In the genomic region with DNA sequence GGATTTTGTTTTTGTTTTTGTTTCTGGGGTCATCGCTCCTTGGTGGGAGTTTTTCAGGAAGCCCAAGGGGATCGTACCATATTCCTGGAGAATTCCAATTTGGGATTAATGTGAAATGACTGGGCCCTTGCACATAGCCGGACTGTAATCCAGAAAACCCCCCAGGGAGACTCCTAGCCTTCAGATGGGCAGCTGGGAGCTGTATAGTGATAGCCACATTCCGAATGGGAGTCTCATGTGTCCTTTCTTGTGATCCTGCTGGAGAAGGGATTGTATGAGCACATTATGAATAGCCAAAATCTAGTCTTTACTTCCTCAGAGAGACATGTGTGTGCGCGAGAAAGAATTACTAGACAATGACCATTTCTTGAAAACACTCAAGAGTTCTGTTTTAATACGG, we compare ENCODE assay signal across 9 mouse cellular contexts. TPM values are rescaled to one million over a fixed set of nuclear protein-coding genes. Genes with fewer than 3 reads are reported as not detected.
DNase-seq lines count a peak whose midpoint lies in the region; ATAC-seq and TF ChIP-seq lines count a peak whose summit lies in the region.
"Had no signal": no experiment of that assay in that cellular context is flagged by ENCODE, and none has a peak within 500 bp of the region (broad histone marks: within the 10 kb centered on the region; RNA-seq: fewer than 3 reads in every experiment).

No protein-coding gene starts in this region.

- H3K4me1 ChIP-seq in forebrain, embryonic 14.5 days (ENCODE audit: control insufficient read depth, insufficient read depth, low read length): peaks cover 16% of the 10 kb centered on the region
- H3K4me1 ChIP-seq in intestine, embryonic 15.5 days (replicated peaks): peaks cover 8% of the 10 kb centered on the region; the same call in 1 of the 2 replicates
- H3K4me1 ChIP-seq in neural tube, embryonic 12.5 days: peaks cover 22% of the 10 kb centered on the region

- no peaks in the 10 kb centered on the region for H3K27me3 ChIP-seq in forebrain, embryonic 14.5 days (replicated peaks; ENCODE audit: control insufficient read depth, insufficient read depth, low read length)
- no peaks in the 10 kb centered on the region; the same call in 1 of the 2 replicates for H3K27me3 ChIP-seq in intestine, embryonic 15.5 days (replicated peaks)
- no peaks in the 10 kb centered on the region for H3K27me3 ChIP-seq in neural tube, embryonic 12.5 days (replicated peaks)

- H3K27ac ChIP-seq in layer of hippocampus, adult 2 months: peak overlapping the region; percentile 96
- H3K27ac ChIP-seq in forebrain, embryonic 14.5 days (ENCODE audit: low read depth, low read length): no peak overlapping the region
- H3K27ac ChIP-seq in intestine, embryonic 15.5 days: no peak overlapping the region
- H3K27ac ChIP-seq in neural tube, embryonic 12.5 days: no peak overlapping the region

- WGBS in forebrain, embryonic 14.5 days: 54% methylated on average over 7 of the region's 7 CpGs
- 62% methylated on average over 7 of the region's 7 CpGs for WGBS in intestine, embryonic 15.5 days
- 60% methylated on average over 7 of the region's 7 CpGs for whole genome bisulfite sequencing in neural tube, embryonic 12.5 days

- DNase-seq in layer of hippocampus, adult 2 months (ENCODE audit: low spot score in 2 of 2): no peak
- DNase-seq in layer of hippocampus, postnatal 25 days (ENCODE audit: extremely low spot score in 1 of 2, low spot score in 1 of 2): no peak
- DNase-seq in forebrain, embryonic 14.5 days (ENCODE audit: low spot score): no peak
- no peak for DNase-seq in cerebellum, adult 11 months
- no peak for DNase-seq in MN1 (ENCODE audit: low spot score)
- DNase-seq in adrenal gland, adult 8-10 months: no peak

- H3K36me3 ChIP-seq in forebrain, embryonic 14.5 days (ENCODE audit: control insufficient read depth, insufficient read depth, low read length): 0 out of 2 replicates have a peak, but pooled peaks cover 7% of the 10 kb centered on the region
- H3K36me3 ChIP-seq in intestine, embryonic 15.5 days: no peaks in the 10 kb centered on the region
- H3K36me3 ChIP-seq in neural tube, embryonic 12.5 days: 0 out of 2 replicates have a peak, but pooled peaks cover 6% of the 10 kb centered on the region

- no peaks in the 10 kb centered on the region for H3K9me3 ChIP-seq in forebrain, embryonic 14.5 days (replicated peaks; ENCODE audit: control insufficient read depth, low read length)
- H3K9me3 ChIP-seq in intestine, embryonic 15.5 days: no peaks in the 10 kb centered on the region
- no peaks in the 10 kb centered on the region for H3K9me3 ChIP-seq in neural tube, embryonic 12.5 days
- H3K9me3 ChIP-seq: megakaryocyte, embryonic 14.5 days had no signal

- H3K4me3 ChIP-seq in layer of hippocampus, adult 2 months: peak overlapping the region; percentile 93
- peak overlapping the region; percentile 86 for H3K4me3 ChIP-seq in forebrain, embryonic 14.5 days (ENCODE audit: low read depth, low read length)
- H3K4me3 ChIP-seq in intestine, embryonic 15.5 days (replicated peaks): peak overlapping the region; percentile 94
- H3K4me3 ChIP-seq in neural tube, embryonic 12.5 days: peak overlapping the region; percentile 92

- ATAC-seq in forebrain, embryonic 14.5 days: no peak
- ATAC-seq in intestine, embryonic 15.5 days: no peak
- ATAC-seq in neural tube, embryonic 12.5 days (ENCODE audit: low FRiP score, low read depth): no peak

- peak overlapping the region; percentile 99 for H3K9ac ChIP-seq in forebrain, embryonic 14.5 days (ENCODE audit: low read length)
- H3K9ac ChIP-seq in intestine, embryonic 15.5 days: peak overlapping the region; percentile 94; the same call in 1 of the 2 replicates
- H3K9ac ChIP-seq in neural tube, embryonic 12.5 days: peak overlapping the region; percentile 97

- H3K4me2 ChIP-seq in forebrain, embryonic 14.5 days (ENCODE audit: low read length): peak overlapping the region; percentile 87
- peak overlapping the region; percentile 55 for H3K4me2 ChIP-seq in intestine, embryonic 15.5 days (replicated peaks)
- H3K4me2 ChIP-seq in neural tube, embryonic 12.5 days (replicated peaks): peak overlapping the region; percentile 83

- no peak for TF ChIP-seq CTCF in layer of hippocampus, adult 2 months (conservative IDR thresholded peaks at IDR 0.05)

RNA-seq across cellular contexts. Expression of a gene that starts 1.9 kb away (rescaled TPM):
- total RNA-seq in layer of hippocampus, adult 2 months (2021): 100 to 1,000 TPM; 304 to 306 TPM
- total RNA-seq in layer of hippocampus, postnatal 25 days (2021): 100 to 1,000 TPM; 282 to 283 TPM
- 133 and 181 TPM in 2 replicates for polyA plus RNA-seq in forebrain, embryonic 14.5 days (2014; fragmentation: Nextera tagmentation; extraction: Ambion mirVana)
- polyA plus RNA-seq in intestine, embryonic 15.5 days (2015; fragmentation: Nextera tagmentation; extraction: Ambion mirVana): 70.9 and 95.9 TPM in 2 replicates
- 123 and 139 TPM in 2 replicates for polyA plus RNA-seq in neural tube, embryonic 12.5 days (2016; fragmentation: Nextera tagmentation; extraction: Ambion mirVana)
- total RNA-seq in adrenal gland, adult 8-10 months (2022): 100 to 1,000 TPM in 2 of 4 experiments, 10 to 100 TPM in 2; 86.9 to 123 (median 107) TPM

RNA-seq across cellular contexts. Expression of a gene that starts 28.6 kb away (rescaled TPM):
- 100 to 1,000 TPM; 121 to 126 TPM for total RNA-seq in layer of hippocampus, adult 2 months (2021)
- 100 to 1,000 TPM; 136 to 144 TPM for total RNA-seq in layer of hippocampus, postnatal 25 days (2021)
- polyA plus RNA-seq in forebrain, embryonic 14.5 days (2014; fragmentation: Nextera tagmentation; extraction: Ambion mirVana): 212 and 221 TPM in 2 replicates
- 155 and 165 TPM in 2 replicates for polyA plus RNA-seq in intestine, embryonic 15.5 days (2015; fragmentation: Nextera tagmentation; extraction: Ambion mirVana)
- polyA plus RNA-seq in neural tube, embryonic 12.5 days (2016; fragmentation: Nextera tagmentation; extraction: Ambion mirVana): 169 and 174 TPM in 2 replicates
- 10 to 100 TPM; 72.6 to 91.7 (median 76.8) TPM for total RNA-seq in adrenal gland, adult 8-10 months (2022)

RNA-seq across cellular contexts. Expression of a gene that starts 28.6 kb away (rescaled TPM):
- 10 to 100 TPM; 17.2 to 18.4 TPM for total RNA-seq in layer of hippocampus, adult 2 months (2021)
- 10 to 100 TPM; 14.7 to 18.2 TPM for total RNA-seq in layer of hippocampus, postnatal 25 days (2021)
- polyA plus RNA-seq in forebrain, embryonic 14.5 days (2014; fragmentation: Nextera tagmentation; extraction: Ambion mirVana): 8.1 and 9.4 TPM in 2 replicates
- polyA plus RNA-seq in intestine, embryonic 15.5 days (2015; fragmentation: Nextera tagmentation; extraction: Ambion mirVana): 4.8 and 5.3 TPM in 2 replicates
- polyA plus RNA-seq in neural tube, embryonic 12.5 days (2016; fragmentation: Nextera tagmentation; extraction: Ambion mirVana): 10.5 and 11.9 TPM in 2 replicates
- total RNA-seq in adrenal gland, adult 8-10 months (2022): 10 to 100 TPM in 2 of 4 experiments, 1 to 10 TPM in 2; 8.9 to 10.6 (median 9.9) TPM
